Mouse (Mus musculus): Measurements from ENCODE around the gene Hoxd8.

GRCm38 (mm10) chr2:74658667-74659371 is 45.6 kb upstream of the Hoxd8 start:
- no peak for TF ChIP-seq POLR2A (IDR thresholded peaks at IDR 0.05; ENCODE audit: extremely low read depth, insufficient read depth, low read length)
- no peak for TF ChIP-seq CTCF (IDR thresholded peaks at IDR 0.05; ENCODE audit: low read depth, low read length)

Data from liver, adult 2 months (tissue).